Mouse (Mus musculus): ENCODE measurements at regions not wholly inside any gene's neighbourhood (a gene's known extent, or its start where the extent isn't known, plus 50 kb on each side); places are given as distances from the start of the nearest gene placed in this dataset.

- H3K79me2 ChIP-seq (ENCODE audit: control insufficient read depth, insufficient read depth, low read length), result no peaks in the 10 kb centered on the region
- no peaks in the 10 kb centered on the region for H3K4me1 ChIP-seq (ENCODE audit: control insufficient read depth, insufficient read depth, low read length)
- no peaks in the 10 kb centered on the region for H3K27me3 ChIP-seq (ENCODE audit: control insufficient read depth, insufficient read depth, low read length)
- WGBS, result 41% methylated on average over 2 of the region's 2 CpGs
- peak; percentile 2 for DNase-seq (ENCODE audit: extremely low read depth, low read depth, low spot score)
- H3K27ac ChIP-seq (replicated peaks; ENCODE audit: insufficient read depth, low read depth, low read length), result no peak overlapping the region
- no peak overlapping the region for H3K9ac ChIP-seq (ENCODE audit: low read depth, low read length)
- no peak overlapping the region for H3K4me3 ChIP-seq (ENCODE audit: insufficient read depth, low read depth, low read length)
- TF ChIP-seq CTCF (IDR thresholded peaks at IDR 0.05; ENCODE audit: low read depth, low read length) (no peak), POLR2A (IDR thresholded peaks at IDR 0.05; ENCODE audit: extremely low read depth, insufficient read depth, low read length) (no peak)
- H3K36me3 ChIP-seq (ENCODE audit: control insufficient read depth, insufficient read depth, low read length), result no peaks in the 10 kb centered on the region
Measured at GRCm38 (mm10) chr6:36645415-36645814, 164.6 kb downstream of the Ptn start.

DNA sequence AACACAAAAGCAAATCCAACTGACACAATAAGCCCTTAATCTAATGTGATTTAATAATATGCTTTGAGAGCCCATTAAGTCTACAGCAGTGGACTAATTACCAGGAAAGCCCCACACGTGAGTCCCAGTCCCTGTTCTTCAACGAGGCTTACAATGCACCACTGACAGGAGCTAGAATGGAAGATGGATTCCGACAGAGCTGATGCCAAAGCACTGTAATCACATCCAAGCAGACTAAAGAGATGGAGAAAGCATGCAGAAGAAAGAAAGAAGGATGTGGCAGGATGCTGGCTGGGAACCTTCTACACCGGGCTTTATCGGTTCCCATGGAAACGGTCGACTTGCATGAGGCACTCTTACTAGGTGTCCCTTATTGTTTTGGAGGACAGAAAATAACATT lies 165.1 kb downstream of the Ptn start:
- Histone ChIP-seq H3K27ac (replicated peaks; ENCODE audit: insufficient read depth, low read depth, low read length) (no peak overlapping the region), H3K79me2 (ENCODE audit: control insufficient read depth, insufficient read depth, low read length) (no peaks in the 10 kb centered on the region), H3K4me1 (ENCODE audit: control insufficient read depth, insufficient read depth, low read length) (no peaks in the 10 kb centered on the region), H3K27me3 (ENCODE audit: control insufficient read depth, insufficient read depth, low read length) (no peaks in the 10 kb centered on the region), H3K36me3 (ENCODE audit: control insufficient read depth, insufficient read depth, low read length) (no peaks in the 10 kb centered on the region), H3K9ac (ENCODE audit: low read depth, low read length) (no peak overlapping the region), H3K4me3 (ENCODE audit: insufficient read depth, low read depth, low read length) (no peak overlapping the region)
- 71% methylated on average over 7 of the region's 7 CpGs for WGBS
- no peak for DNase-seq (ENCODE audit: extremely low read depth, low read depth, low spot score)
- TF ChIP-seq POLR2A (IDR thresholded peaks at IDR 0.05; ENCODE audit: extremely low read depth, insufficient read depth, low read length) (no peak), CTCF (IDR thresholded peaks at IDR 0.05; ENCODE audit: low read depth, low read length) (no peak)

DNA sequence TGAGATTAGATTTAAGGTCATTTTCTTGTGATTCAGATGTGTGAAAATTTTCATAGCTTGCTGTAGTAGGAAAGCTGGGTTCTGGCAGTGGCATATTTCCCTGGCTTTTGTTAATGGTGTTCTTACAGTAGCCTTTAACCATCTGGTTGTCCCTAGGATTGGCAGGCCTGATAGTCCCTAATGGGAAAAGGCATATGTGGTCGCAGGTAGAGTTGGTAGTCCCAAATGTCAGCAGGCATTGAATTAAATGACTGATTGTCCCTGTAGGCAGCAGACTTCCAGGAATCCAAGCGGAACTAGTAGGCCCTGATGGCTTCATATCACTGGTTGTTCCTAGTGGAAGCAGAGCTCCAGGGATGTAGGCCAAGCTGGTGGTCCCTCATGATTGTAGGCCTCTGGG lies 173.0 kb downstream of the Ptn start:
- 97% methylated on average over 2 of the region's 2 CpGs for WGBS
- no peaks in the 10 kb centered on the region for H3K79me2 ChIP-seq (ENCODE audit: control insufficient read depth, insufficient read depth, low read length)
- H3K4me1 ChIP-seq (ENCODE audit: control insufficient read depth, insufficient read depth, low read length), result no peaks in the 10 kb centered on the region
- H3K4me3 ChIP-seq (ENCODE audit: insufficient read depth, low read depth, low read length), result no peak overlapping the region
- no peak overlapping the region for H3K27ac ChIP-seq (replicated peaks; ENCODE audit: insufficient read depth, low read depth, low read length)
- H3K9ac ChIP-seq (ENCODE audit: low read depth, low read length), result no peak overlapping the region
- DNase-seq (ENCODE audit: extremely low read depth, low read depth, low spot score), result no peak
- H3K36me3 ChIP-seq (ENCODE audit: control insufficient read depth, insufficient read depth, low read length), result no peaks in the 10 kb centered on the region
- TF ChIP-seq POLR2A (IDR thresholded peaks at IDR 0.05; ENCODE audit: extremely low read depth, insufficient read depth, low read length) (no peak), CTCF (IDR thresholded peaks at IDR 0.05; ENCODE audit: low read depth, low read length) (no peak)
- no peaks in the 10 kb centered on the region for H3K27me3 ChIP-seq (ENCODE audit: control insufficient read depth, insufficient read depth, low read length)

- 69% methylated on average over 2 of the region's 2 CpGs for WGBS
- TF ChIP-seq POLR2A (IDR thresholded peaks at IDR 0.05; ENCODE audit: extremely low read depth, insufficient read depth, low read length) (no peak), CTCF (IDR thresholded peaks at IDR 0.05; ENCODE audit: low read depth, low read length) (no peak)
- no peak overlapping the region for H3K27ac ChIP-seq (replicated peaks; ENCODE audit: insufficient read depth, low read depth, low read length)
- no peaks in the 10 kb centered on the region for H3K27me3 ChIP-seq (ENCODE audit: control insufficient read depth, insufficient read depth, low read length)
- no peak overlapping the region for H3K9ac ChIP-seq (ENCODE audit: low read depth, low read length)
- no peak overlapping the region for H3K4me3 ChIP-seq (ENCODE audit: insufficient read depth, low read depth, low read length)
- no peaks in the 10 kb centered on the region for H3K4me1 ChIP-seq (ENCODE audit: control insufficient read depth, insufficient read depth, low read length)
- H3K79me2 ChIP-seq (ENCODE audit: control insufficient read depth, insufficient read depth, low read length), result no peaks in the 10 kb centered on the region
- H3K36me3 ChIP-seq (ENCODE audit: control insufficient read depth, insufficient read depth, low read length), result no peaks in the 10 kb centered on the region
- DNase-seq (ENCODE audit: extremely low read depth, low read depth, low spot score), result no peak
Measured at GRCm38 (mm10) chr6:36627648-36628047, 182.4 kb downstream of the Ptn start.

- WGBS, result 71% methylated on average over 10 of the region's 10 CpGs
- H3K4me1 ChIP-seq (ENCODE audit: control insufficient read depth, insufficient read depth, low read length), result no peaks in the 10 kb centered on the region
- no peaks in the 10 kb centered on the region for H3K79me2 ChIP-seq (ENCODE audit: control insufficient read depth, insufficient read depth, low read length)
- DNase-seq (ENCODE audit: extremely low read depth, low read depth, low spot score), result no peak
- no peak overlapping the region for H3K27ac ChIP-seq (replicated peaks; ENCODE audit: insufficient read depth, low read depth, low read length)
- no peak overlapping the region for H3K4me3 ChIP-seq (ENCODE audit: insufficient read depth, low read depth, low read length)
- no peak overlapping the region for H3K9ac ChIP-seq (ENCODE audit: low read depth, low read length)
- TF ChIP-seq CTCF (IDR thresholded peaks at IDR 0.05; ENCODE audit: low read depth, low read length), result no peak
- no peaks in the 10 kb centered on the region for H3K36me3 ChIP-seq (ENCODE audit: control insufficient read depth, insufficient read depth, low read length)
- no peaks in the 10 kb centered on the region for H3K27me3 ChIP-seq (ENCODE audit: control insufficient read depth, insufficient read depth, low read length)
Measured at GRCm38 (mm10) chr6:36608281-36608970, 201.6 kb downstream of the Ptn start.

DNA sequence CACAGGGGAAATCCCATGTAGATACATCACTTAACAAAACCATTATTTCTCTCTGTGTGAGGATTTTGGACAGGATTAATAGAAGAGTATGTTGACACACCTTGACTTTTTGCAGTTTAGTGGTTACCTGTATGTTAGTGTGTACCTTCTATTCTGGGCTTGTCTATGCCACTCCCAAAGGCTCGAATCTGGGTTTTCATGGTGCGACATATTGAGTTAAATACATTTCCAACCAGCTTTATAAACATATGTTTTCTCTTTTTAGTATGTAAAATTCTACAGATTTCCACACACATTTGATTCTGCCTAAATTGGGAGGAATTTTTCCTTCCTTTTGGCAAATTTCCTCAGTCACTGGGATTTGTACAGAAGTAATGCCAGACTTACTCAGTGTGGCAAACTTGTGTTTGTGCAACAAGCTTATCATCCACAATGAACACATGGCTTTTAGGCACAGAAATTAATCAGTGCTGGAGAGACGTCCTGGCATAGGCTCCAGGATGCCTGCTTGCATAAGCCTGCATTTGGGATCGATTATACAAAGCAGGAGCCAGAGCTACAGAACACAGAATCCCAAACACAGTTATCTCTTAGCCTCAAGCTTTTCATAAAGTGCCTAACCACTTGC lies 204.3 kb downstream of the Ptn start:
- DNase-seq (ENCODE audit: extremely low read depth, low read depth, low spot score), result peak; percentile 57
- Histone ChIP-seq H3K4me1 (ENCODE audit: control insufficient read depth, insufficient read depth, low read length) (no peaks in the 10 kb centered on the region), H3K36me3 (ENCODE audit: control insufficient read depth, insufficient read depth, low read length) (no peaks in the 10 kb centered on the region), H3K9ac (ENCODE audit: low read depth, low read length) (no peak overlapping the region), H3K79me2 (ENCODE audit: control insufficient read depth, insufficient read depth, low read length) (no peaks in the 10 kb centered on the region), H3K27ac (replicated peaks; ENCODE audit: insufficient read depth, low read depth, low read length) (no peak overlapping the region), H3K27me3 (ENCODE audit: control insufficient read depth, insufficient read depth, low read length) (no peaks in the 10 kb centered on the region), H3K4me3 (ENCODE audit: insufficient read depth, low read depth, low read length) (no peak overlapping the region)
- TF ChIP-seq POLR2A (IDR thresholded peaks at IDR 0.05; ENCODE audit: extremely low read depth, insufficient read depth, low read length) (no peak), CTCF (IDR thresholded peaks at IDR 0.05; ENCODE audit: low read depth, low read length) (no peak)
- WGBS, result 58% methylated on average over 4 of the region's 4 CpGs
